In the genomic region with DNA sequence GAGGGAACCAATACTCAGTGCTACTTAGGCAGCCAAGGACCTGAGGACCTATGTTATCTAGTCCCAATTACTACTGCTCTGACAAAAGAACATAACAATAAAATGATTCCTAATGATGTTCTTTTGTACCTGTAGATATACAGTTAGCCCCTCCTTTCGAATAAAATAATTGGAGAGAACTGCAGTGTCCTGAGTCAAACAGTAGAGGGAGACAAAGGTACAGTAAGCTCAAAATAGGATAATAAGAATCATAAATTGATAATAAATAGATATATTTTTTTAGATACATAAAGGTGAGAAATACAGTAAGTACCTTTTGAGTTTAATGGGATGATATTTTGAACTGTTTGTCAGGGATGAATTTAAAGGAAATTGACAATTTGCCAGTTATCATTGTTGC, we compare ENCODE assay signal across 16 mouse cellular contexts. TPM values are rescaled to one million over a fixed set of nuclear protein-coding genes. Genes with fewer than 3 reads are reported as not detected.
A peak's percentile ranks its signal among the peaks of the same experiment; 100 is the strongest.
DNase-seq lines count a peak whose midpoint lies in the region; ATAC-seq and TF ChIP-seq lines count a peak whose summit lies in the region.
"Had no signal": no experiment of that assay in that cellular context is flagged by ENCODE, and none has a peak within 500 bp of the region (broad histone marks: within the 10 kb centered on the region; RNA-seq: fewer than 3 reads in every experiment).

No protein-coding gene starts in this region.

- no peaks in the 10 kb centered on the region for H3K4me1 ChIP-seq in heart, embryonic 10.5 days
- H3K4me1 ChIP-seq: forebrain, embryonic 12.5 days; heart, embryonic 12.5 days; stomach, embryonic 15.5 days had no signal

- H3K9me3 ChIP-seq in heart, embryonic 10.5 days, result no peaks in the 10 kb centered on the region
- H3K9me3 ChIP-seq: forebrain, embryonic 12.5 days; heart, embryonic 12.5 days; stomach, embryonic 15.5 days had no signal

- no peak overlapping the region for H3K27ac ChIP-seq in layer of hippocampus, adult 2 months
- H3K27ac ChIP-seq in heart, embryonic 10.5 days, result no peak overlapping the region
- H3K27ac ChIP-seq: forebrain, embryonic 12.5 days; stomach, embryonic 15.5 days had no signal

- TF ChIP-seq CTCF in layer of hippocampus, adult 2 months (conservative IDR thresholded peaks at IDR 0.05), result peak; percentile 75

- DNase-seq in CD4-positive, CD25-positive, alpha-beta regulatory T cell, adult 2 months (ENCODE audit: low read depth, low spot score), result peak; percentile 20
- DNase-seq in layer of hippocampus, adult 2 months (ENCODE audit: low spot score in 2 of 2), result no peak
- DNase-seq in layer of hippocampus, adult 9-11 months, result no peak
- DNase-seq in Muller cell, postnatal 12 days (ENCODE audit: inconsistent ontology term), result peak; percentile 2
- peak; percentile 34 for DNase-seq in induced T-regulatory cell, adult 2 months (ENCODE audit: low read depth)
- no peak for DNase-seq in urinary bladder, adult 18-20 months (ENCODE audit: low spot score in 2 of 2)
- DNase-seq in heart, embryonic 10.5 days (ENCODE audit: low spot score), result no peak
- DNase-seq: cerebellum, postnatal 14 days; kidney, adult 18-20 months; lung, postnatal 14 days had no signal

- no peak overlapping the region for H3K4me3 ChIP-seq in layer of hippocampus, adult 2 months
- no peak overlapping the region for H3K4me3 ChIP-seq in heart, embryonic 10.5 days
- H3K4me3 ChIP-seq: forebrain, embryonic 12.5 days; heart, embryonic 12.5 days; myocyte; stomach, embryonic 15.5 days had no signal

- H3K27me3 ChIP-seq in heart, embryonic 10.5 days (ENCODE audit: insufficient read depth, poor library complexity, severe bottlenecking), result no peaks in the 10 kb centered on the region
- H3K27me3 ChIP-seq: forebrain, embryonic 12.5 days; heart, embryonic 12.5 days; stomach, embryonic 15.5 days had no signal

- no peak for ATAC-seq in CD4-positive, CD25-positive, alpha-beta regulatory T cell, adult 4 months

- WGBS in heart, embryonic 10.5 days, result 56% methylated on average over 1 of the region's 1 CpGs

- no peaks in the 10 kb centered on the region for H3K36me3 ChIP-seq in heart, embryonic 10.5 days
- H3K36me3 ChIP-seq: forebrain, embryonic 12.5 days; heart, embryonic 12.5 days; stomach, embryonic 15.5 days had no signal

RNA-seq across cellular contexts. Expression of a gene that starts 36.6 kb away (rescaled TPM):
- not detected for polyA plus RNA-seq in CD4-positive, CD25-positive, alpha-beta regulatory T cell, adult 4 months (2017; shearing (Covaris generic))
- total RNA-seq in layer of hippocampus, adult 2 months (2021), result not detected
- polyA plus RNA-seq in heart, embryonic 10.5 days (2016; fragmentation: Nextera tagmentation; extraction: Ambion mirVana), result not detected in 2 replicates
- total RNA-seq: left cerebral cortex, postnatal 10 days had no signal
- polyA plus RNA-seq: forebrain, embryonic 12.5 days; heart, embryonic 12.5 days; myocyte; stomach, embryonic 15.5 days had no signal

RNA-seq across cellular contexts. Expression of a gene that starts 39.9 kb away (rescaled TPM):
- polyA plus RNA-seq in CD4-positive, CD25-positive, alpha-beta regulatory T cell, adult 4 months (2017; shearing (Covaris generic)), result under 1 TPM; 0.17 to 0.29 TPM
- total RNA-seq in layer of hippocampus, adult 2 months (2021), result under 1 TPM; 0.10 TPM
- not detected in 2 replicates for polyA plus RNA-seq in heart, embryonic 10.5 days (2016; fragmentation: Nextera tagmentation; extraction: Ambion mirVana)
- polyA plus RNA-seq: forebrain, embryonic 12.5 days; myocyte had no signal

RNA-seq across cellular contexts. Expression of a gene that starts 54.6 kb away (rescaled TPM):
- polyA plus RNA-seq in CD4-positive, CD25-positive, alpha-beta regulatory T cell, adult 4 months (2017; shearing (Covaris generic)), result not detected
- not detected for total RNA-seq in layer of hippocampus, adult 2 months (2021)
- not detected in 2 replicates for polyA plus RNA-seq in heart, embryonic 10.5 days (2016; fragmentation: Nextera tagmentation; extraction: Ambion mirVana)
- total RNA-seq: left cerebral cortex, postnatal 10 days had no signal
- polyA plus RNA-seq: forebrain, embryonic 12.5 days; heart, embryonic 12.5 days; myocyte; stomach, embryonic 15.5 days had no signal

Comparison
In these comparisons a context has a peak if more than half of its experiments do, and no peak if none do; other contexts are left out.
1. DNase-seq: peak in CD4-positive, CD25-positive, alpha-beta regulatory T cell, adult 2 months (single experiment), Muller cell, postnatal 12 days (single experiment) and induced T-regulatory cell, adult 2 months (single experiment); none in layer of hippocampus, adult 2 months (0 of 2), layer of hippocampus, adult 9-11 months (single experiment), urinary bladder, adult 18-20 months (0 of 2) and heart, embryonic 10.5 days (single experiment).